Mouse (Mus musculus): ENCODE data around the gene Masp1. TPM values are rescaled to one million over a fixed set of nuclear protein-coding genes. Genes with fewer than 3 reads are reported as not detected.
A peak's percentile ranks its signal among the peaks of the same experiment; 100 is the strongest.

Masp1 gene
- polyA plus RNA-seq, 1 experiment, result 16.4 TPM

GRCm38 (mm10) chr16:23457338-23457737 lies 63.3 kb downstream of the Masp1 start:
- Histone ChIP-seq H3K4me3 (no peak overlapping the region), H3K27me3 (ENCODE audit: control insufficient read depth, insufficient read depth, insufficient read length) (no peaks in the 10 kb centered on the region), H3ac (ENCODE audit: control insufficient read depth, insufficient read length) (no peak overlapping the region), H3K4me2 (ENCODE audit: low read depth) (no peak overlapping the region), H3K36me3 (ENCODE audit: control insufficient read depth, insufficient read depth) (no peaks in the 10 kb centered on the region), H3K79me2 (ENCODE audit: control insufficient read depth, insufficient read depth) (no peaks in the 10 kb centered on the region)
- TF ChIP-seq E2F4 (IDR thresholded peaks at IDR 0.05; ENCODE audit: insufficient read depth), result no peak
- TF ChIP-seq MYOG (IDR thresholded peaks at IDR 0.05; ENCODE audit: control insufficient read depth in 1 of 3, insufficient read depth in 1 of 3, insufficient read length in 2 of 3, low read depth in 2 of 3), result no peak
- no peak for TF ChIP-seq TCF3 (IDR thresholded peaks at IDR 0.05; ENCODE audit: insufficient read length, low read depth)
- TF ChIP-seq POLR2A (IDR thresholded peaks at IDR 0.05; ENCODE audit: insufficient read length, low read depth), result no peak
- no peak for TF ChIP-seq USF1 (IDR thresholded peaks at IDR 0.05; ENCODE audit: low read depth)
- TF ChIP-seq SRF (IDR thresholded peaks at IDR 0.05; ENCODE audit: control insufficient read depth, insufficient read length, low read depth), result no peak
- TF ChIP-seq TCF12 (IDR thresholded peaks at IDR 0.05; ENCODE audit: insufficient read depth, poor library complexity, severe bottlenecking), result no peak
- no peak for TF ChIP-seq MYOD1 (IDR thresholded peaks at IDR 0.05; ENCODE audit: control insufficient read depth in 1 of 3, insufficient read length in 2 of 3, low read depth in 2 of 3)
- no peak for TF ChIP-seq REST (IDR thresholded peaks at IDR 0.05; ENCODE audit: insufficient read depth, insufficient read length)

GRCm38 (mm10) chr16:23456534-23456933 lies 64.1 kb downstream of the Masp1 start:
- Histone ChIP-seq H3K4me2 (ENCODE audit: low read depth) (peak overlapping the region; percentile 61), H3ac (ENCODE audit: control insufficient read depth, insufficient read length) (no peak overlapping the region), H3K36me3 (ENCODE audit: control insufficient read depth, insufficient read depth) (no peaks in the 10 kb centered on the region), H3K4me3 (no peak overlapping the region), H3K79me2 (ENCODE audit: control insufficient read depth, insufficient read depth) (no peaks in the 10 kb centered on the region), H3K27me3 (ENCODE audit: control insufficient read depth, insufficient read depth, insufficient read length) (no peaks in the 10 kb centered on the region)
- TF ChIP-seq REST (IDR thresholded peaks at IDR 0.05; ENCODE audit: insufficient read depth, insufficient read length) (no peak), MYOD1 (IDR thresholded peaks at IDR 0.05; ENCODE audit: control insufficient read depth in 1 of 3, insufficient read length in 2 of 3, low read depth in 2 of 3) (peak in 2 of 3 experiments; percentile 29 to 62), CEBPB (IDR thresholded peaks at IDR 0.05; ENCODE audit: insufficient read depth, poor library complexity, severe bottlenecking) (no peak)

DNA sequence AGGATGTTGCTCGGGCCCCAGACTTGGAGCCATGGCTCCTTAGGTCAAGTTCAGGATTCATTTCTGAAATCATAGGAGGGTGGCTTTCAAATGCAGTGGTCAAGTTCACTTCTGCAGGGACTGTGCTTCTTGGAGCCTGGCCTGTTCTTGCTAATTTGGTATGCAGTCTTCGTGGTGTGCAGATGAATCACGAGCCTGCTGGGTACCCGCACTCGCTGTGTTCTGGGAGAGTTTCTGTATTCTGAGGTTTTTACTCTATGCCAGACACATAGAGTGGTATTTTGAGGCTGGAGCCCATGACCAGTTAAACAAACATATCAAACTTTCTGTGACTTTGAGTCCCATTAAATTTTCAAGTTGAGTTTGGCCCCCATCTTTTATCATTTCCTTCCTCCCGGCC lies 66.2 kb downstream of the Masp1 start:
- no peaks in the 10 kb centered on the region for H3K36me3 ChIP-seq (ENCODE audit: control insufficient read depth, insufficient read depth)
- TF ChIP-seq SRF (IDR thresholded peaks at IDR 0.05; ENCODE audit: control insufficient read depth, insufficient read length, low read depth), result no peak
- TF ChIP-seq POLR2AphosphoS2 (IDR thresholded peaks at IDR 0.05; ENCODE audit: insufficient read length, low read depth), result no peak
- no peak for TF ChIP-seq MYOG (IDR thresholded peaks at IDR 0.05; ENCODE audit: control insufficient read depth in 1 of 3, insufficient read depth in 1 of 3, insufficient read length in 2 of 3, low read depth in 2 of 3)
- TF ChIP-seq USF1 (IDR thresholded peaks at IDR 0.05; ENCODE audit: low read depth), result no peak
- no peak for TF ChIP-seq CEBPB (IDR thresholded peaks at IDR 0.05; ENCODE audit: insufficient read depth, poor library complexity, severe bottlenecking)
- TF ChIP-seq TCF3 (IDR thresholded peaks at IDR 0.05; ENCODE audit: insufficient read length, low read depth), result no peak
- TF ChIP-seq TCF12 (IDR thresholded peaks at IDR 0.05; ENCODE audit: insufficient read depth, poor library complexity, severe bottlenecking), result no peak
- no peak for TF ChIP-seq MAX (IDR thresholded peaks at IDR 0.05; ENCODE audit: low read depth)
- TF ChIP-seq REST (IDR thresholded peaks at IDR 0.05; ENCODE audit: insufficient read depth, insufficient read length), result no peak
- TF ChIP-seq E2F4 (IDR thresholded peaks at IDR 0.05; ENCODE audit: insufficient read depth), result no peak
- no peak for TF ChIP-seq POLR2A (IDR thresholded peaks at IDR 0.05; ENCODE audit: insufficient read length, low read depth)
- TF ChIP-seq MYOD1 (IDR thresholded peaks at IDR 0.05; ENCODE audit: control insufficient read depth in 1 of 3, insufficient read length in 2 of 3, low read depth in 2 of 3), result no peak
- H3K4me3 ChIP-seq, result no peak overlapping the region
- peak overlapping the region; percentile 1 for H3K4me2 ChIP-seq (ENCODE audit: low read depth)
- H3ac ChIP-seq (ENCODE audit: control insufficient read depth, insufficient read length), result no peak overlapping the region
- no peaks in the 10 kb centered on the region for H3K79me2 ChIP-seq (ENCODE audit: control insufficient read depth, insufficient read depth)
- H3K27me3 ChIP-seq (ENCODE audit: control insufficient read depth, insufficient read depth, insufficient read length), result no peaks in the 10 kb centered on the region

DNA sequence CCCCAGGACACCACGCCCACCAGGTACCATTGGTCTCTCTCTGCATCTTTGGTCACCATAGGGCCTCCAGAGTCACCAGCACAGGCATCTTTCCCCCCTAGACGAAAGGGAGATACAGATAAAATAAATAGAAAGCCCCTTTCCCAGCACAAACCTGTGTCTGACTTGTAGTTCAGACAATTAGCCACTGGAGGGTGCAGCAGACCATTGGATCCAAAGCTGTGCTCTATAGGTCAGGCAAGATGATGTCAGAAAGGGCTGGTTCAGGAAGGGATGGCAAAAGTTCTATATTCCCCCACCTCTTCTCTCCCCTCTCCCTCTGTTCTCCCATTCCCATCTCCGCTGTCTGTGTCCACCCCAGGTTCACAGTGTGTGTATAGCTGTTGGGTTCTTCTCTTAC lies 68.1 kb downstream of the Masp1 start:
- H3K4me3 ChIP-seq, result no peak overlapping the region
- H3K27me3 ChIP-seq (ENCODE audit: control insufficient read depth, insufficient read depth, insufficient read length), result no peaks in the 10 kb centered on the region
- no peaks in the 10 kb centered on the region for H3K79me2 ChIP-seq (ENCODE audit: control insufficient read depth, insufficient read depth)
- TF ChIP-seq POLR2A (IDR thresholded peaks at IDR 0.05; ENCODE audit: insufficient read length, low read depth) (no peak), TCF12 (IDR thresholded peaks at IDR 0.05; ENCODE audit: insufficient read depth, poor library complexity, severe bottlenecking) (no peak), MYOG (IDR thresholded peaks at IDR 0.05; ENCODE audit: control insufficient read depth in 1 of 3, insufficient read depth in 1 of 3, insufficient read length in 2 of 3, low read depth in 2 of 3) (no peak), POLR2AphosphoS2 (IDR thresholded peaks at IDR 0.05; ENCODE audit: insufficient read length, low read depth) (no peak), USF1 (IDR thresholded peaks at IDR 0.05; ENCODE audit: low read depth) (no peak), SRF (IDR thresholded peaks at IDR 0.05; ENCODE audit: control insufficient read depth, insufficient read length, low read depth) (no peak), MAX (IDR thresholded peaks at IDR 0.05; ENCODE audit: low read depth) (no peak), MYOD1 (IDR thresholded peaks at IDR 0.05; ENCODE audit: control insufficient read depth in 1 of 3, insufficient read length in 2 of 3, low read depth in 2 of 3) (no peak), TCF3 (IDR thresholded peaks at IDR 0.05; ENCODE audit: insufficient read length, low read depth) (no peak), REST (IDR thresholded peaks at IDR 0.05; ENCODE audit: insufficient read depth, insufficient read length) (no peak), CEBPB (IDR thresholded peaks at IDR 0.05; ENCODE audit: insufficient read depth, poor library complexity, severe bottlenecking) (no peak), E2F4 (IDR thresholded peaks at IDR 0.05; ENCODE audit: insufficient read depth) (no peak)
- H3K36me3 ChIP-seq (ENCODE audit: control insufficient read depth, insufficient read depth), result no peaks in the 10 kb centered on the region
- no peak overlapping the region for H3ac ChIP-seq (ENCODE audit: control insufficient read depth, insufficient read length)
- no peak overlapping the region for H3K4me2 ChIP-seq (ENCODE audit: low read depth)

- H3K4me2 ChIP-seq (ENCODE audit: low read depth), result no peak overlapping the region
- no peak overlapping the region for H3K4me3 ChIP-seq
- TF ChIP-seq USF1 (IDR thresholded peaks at IDR 0.05; ENCODE audit: low read depth), result no peak
- no peak for TF ChIP-seq CEBPB (IDR thresholded peaks at IDR 0.05; ENCODE audit: insufficient read depth, poor library complexity, severe bottlenecking)
- TF ChIP-seq E2F4 (IDR thresholded peaks at IDR 0.05; ENCODE audit: insufficient read depth), result no peak
- no peak for TF ChIP-seq MYOD1 (IDR thresholded peaks at IDR 0.05; ENCODE audit: control insufficient read depth in 1 of 3, insufficient read length in 2 of 3, low read depth in 2 of 3)
- no peak for TF ChIP-seq TCF12 (IDR thresholded peaks at IDR 0.05; ENCODE audit: insufficient read depth, poor library complexity, severe bottlenecking)
- no peak for TF ChIP-seq POLR2A (IDR thresholded peaks at IDR 0.05; ENCODE audit: insufficient read length, low read depth)
- TF ChIP-seq REST (IDR thresholded peaks at IDR 0.05; ENCODE audit: insufficient read depth, insufficient read length), result no peak
- no peaks in the 10 kb centered on the region for H3K27me3 ChIP-seq (ENCODE audit: control insufficient read depth, insufficient read depth, insufficient read length)
- H3ac ChIP-seq (ENCODE audit: control insufficient read depth, insufficient read length), result no peak overlapping the region
- no peaks in the 10 kb centered on the region for H3K79me2 ChIP-seq (ENCODE audit: control insufficient read depth, insufficient read depth)
- H3K36me3 ChIP-seq (ENCODE audit: control insufficient read depth, insufficient read depth), result no peaks in the 10 kb centered on the region
These were observed 69.8 kb downstream of the Masp1 start for GRCm38 (mm10) chr16:23450816-23451215.
